Mouse (Mus musculus) kidney, postnatal 14 days (tissue): ENCODE measurements around the gene Anxa11.
"Not testable (repeated sequence)": the region's sequence is repeated elsewhere in the genome, so short reads cannot be mapped to it uniquely, and the experiment has no call there.

ENCODE experiments used
- DNase-seq: peaks from one replicate; pipeline ENCODE4 v3.0.0; 2022; ENCODE audit warnings: mixed read lengths

Anxa11 gene

DNA sequence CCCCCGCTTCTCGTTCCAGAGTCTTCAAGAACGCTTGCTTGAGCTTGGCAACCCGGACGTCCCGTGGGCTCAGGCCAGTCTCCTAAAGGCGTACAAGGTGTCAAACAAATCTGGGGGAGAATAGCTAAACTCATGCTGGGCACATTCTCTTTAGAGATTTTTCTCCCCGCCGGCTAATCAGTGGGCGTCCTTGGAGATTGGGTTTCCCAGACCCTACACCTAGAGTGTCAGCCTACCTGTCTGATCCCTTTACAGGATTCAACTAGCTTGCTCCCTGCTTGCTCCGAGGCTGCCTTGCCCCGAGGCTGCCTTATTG, 690 bp downstream of the Anxa11 start:
- DNase-seq = no peak

GRCm38 (mm10) chr14:25844372-25844771, 2.4 kb downstream of the Anxa11 start:
- DNase-seq = no peak

DNA sequence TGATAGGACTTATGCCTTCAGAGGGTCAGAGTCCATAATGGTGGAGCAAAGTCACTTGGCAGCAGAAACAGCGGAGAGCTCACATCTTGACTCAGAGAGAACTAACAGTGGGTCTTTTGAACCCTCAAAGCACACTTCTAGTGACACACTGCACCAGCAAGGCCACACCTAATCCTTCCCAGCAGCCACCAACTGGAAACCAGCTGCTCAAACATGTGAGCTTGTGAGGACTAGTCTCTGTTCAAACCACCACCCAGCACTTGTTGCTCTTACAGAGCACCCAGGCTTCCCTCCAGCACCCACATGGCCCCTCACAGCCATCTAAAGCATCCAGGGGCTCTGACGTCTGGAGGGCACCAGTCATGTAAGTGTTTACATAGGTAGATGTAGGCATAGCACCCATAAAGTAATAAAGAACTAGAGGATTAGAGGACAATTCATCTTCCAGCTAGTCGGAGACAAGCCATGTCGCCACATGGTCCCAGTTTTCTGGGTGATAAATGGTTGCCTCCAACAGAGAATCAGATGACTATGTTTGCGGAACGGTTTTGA, 4.0 kb downstream of the Anxa11 start:
- no peak for DNase-seq

GRCm38 (mm10) chr14:25846516-25846915, 4.6 kb downstream of the Anxa11 start:
- no peak for DNase-seq

GRCm38 (mm10) chr14:25847660-25848059, 5.7 kb downstream of the Anxa11 start:
- DNase-seq = no peak

DNA sequence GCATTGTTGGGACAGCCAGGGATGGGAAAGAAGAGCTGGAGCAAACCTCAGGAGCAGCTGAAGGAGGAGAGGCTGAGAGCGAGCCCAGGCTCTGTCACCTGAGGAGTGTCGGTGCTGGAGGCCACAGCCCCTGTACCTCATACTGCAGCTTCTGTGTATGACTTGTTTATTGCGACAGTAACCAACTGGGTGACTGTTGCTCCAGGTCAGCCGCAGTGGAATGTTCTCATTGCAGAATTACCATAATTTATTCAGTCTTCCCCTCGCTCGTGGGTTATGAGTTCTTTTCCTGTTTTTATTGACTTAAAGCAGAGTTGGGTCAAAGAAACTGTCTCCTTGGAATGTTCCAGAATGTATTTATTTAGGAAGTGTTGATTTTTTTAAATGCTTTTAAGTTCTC, 6.3 kb downstream of the Anxa11 start:
- peak; percentile 77 for DNase-seq

GRCm38 (mm10) chr14:25848708-25849107, 6.8 kb downstream of the Anxa11 start:
- DNase-seq = not testable (repeated sequence)

GRCm38 (mm10) chr14:25850433-25850832, 8.5 kb downstream of the Anxa11 start:
- DNase-seq = no peak

GRCm38 (mm10) chr14:25851189-25851588, 9.2 kb downstream of the Anxa11 start:
- DNase-seq = no peak

DNA sequence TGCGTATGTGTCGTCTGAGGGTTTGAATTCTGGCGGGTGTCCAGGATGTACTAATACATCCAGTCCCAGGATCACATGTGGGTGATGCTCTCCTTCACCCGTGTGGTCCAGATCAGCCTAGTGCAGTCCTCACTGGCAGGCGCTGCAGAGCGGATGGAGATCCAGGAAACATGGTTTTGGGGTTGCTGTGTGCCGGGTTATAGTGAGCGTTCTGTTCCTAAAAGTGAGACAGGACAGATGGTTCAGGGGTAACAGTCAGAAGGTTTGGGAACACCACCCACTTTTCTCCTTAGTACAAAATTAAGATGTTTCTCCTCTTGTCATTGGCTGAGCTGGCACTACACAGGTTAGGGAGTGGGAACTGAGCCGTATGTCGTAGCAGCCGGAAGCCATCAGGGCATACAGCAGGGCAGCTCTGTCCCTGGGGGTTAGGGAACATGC, 10.2 kb downstream of the Anxa11 start:
- no peak for DNase-seq

GRCm38 (mm10) chr14:25853295-25853694, 11.3 kb downstream of the Anxa11 start:
- no peak for DNase-seq

- no peak for DNase-seq
Observed at GRCm38 (mm10) chr14:25853717-25854452, 11.9 kb downstream of the Anxa11 start.

- no peak for DNase-seq
Observed at GRCm38 (mm10) chr14:25855241-25855885, 13.4 kb downstream of the Anxa11 start.

DNA sequence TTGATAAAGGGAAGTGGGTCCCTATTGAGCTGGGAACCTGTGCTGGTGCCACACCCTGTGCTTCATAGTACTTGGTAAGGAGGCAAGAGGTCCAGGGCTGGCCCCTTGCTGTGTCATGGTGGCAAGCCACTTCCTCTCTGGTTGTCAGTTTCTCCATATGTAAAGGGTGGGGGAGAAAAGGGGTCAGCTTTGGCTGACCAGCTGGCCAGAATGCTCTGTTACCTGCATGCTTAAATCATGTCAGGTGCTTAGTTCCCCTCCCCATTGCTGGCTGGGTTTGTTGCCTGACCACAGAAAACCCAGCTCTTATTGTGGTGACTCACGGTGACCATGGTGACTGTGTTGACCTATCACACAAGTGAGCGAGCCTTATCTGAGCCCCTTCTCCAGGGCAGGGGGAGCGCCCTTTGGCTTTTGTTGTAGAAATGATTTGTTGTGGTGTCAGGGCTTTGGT, 15.2 kb downstream of the Anxa11 start:
- DNase-seq = no peak

DNA sequence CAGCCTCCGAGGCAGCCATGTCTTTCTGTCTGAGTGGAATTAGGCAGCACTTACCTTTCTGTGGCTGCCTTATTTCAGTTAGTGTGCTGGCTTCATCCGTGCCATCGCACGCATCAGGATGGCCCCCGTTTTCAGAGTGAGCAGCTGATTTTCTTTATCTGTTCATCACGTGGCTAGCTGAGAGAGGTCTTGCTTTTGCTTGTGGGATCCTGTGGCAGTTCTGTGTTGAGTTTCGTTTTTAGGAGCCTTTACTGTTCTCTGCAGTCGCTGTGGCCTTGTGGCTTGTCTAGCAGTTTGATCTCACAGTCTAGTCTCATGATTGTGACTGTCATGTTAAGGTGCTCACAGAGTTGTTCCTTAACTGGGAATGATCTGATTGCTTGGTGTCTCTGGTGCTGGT, 16.0 kb downstream of the Anxa11 start:
- no peak for DNase-seq

DNA sequence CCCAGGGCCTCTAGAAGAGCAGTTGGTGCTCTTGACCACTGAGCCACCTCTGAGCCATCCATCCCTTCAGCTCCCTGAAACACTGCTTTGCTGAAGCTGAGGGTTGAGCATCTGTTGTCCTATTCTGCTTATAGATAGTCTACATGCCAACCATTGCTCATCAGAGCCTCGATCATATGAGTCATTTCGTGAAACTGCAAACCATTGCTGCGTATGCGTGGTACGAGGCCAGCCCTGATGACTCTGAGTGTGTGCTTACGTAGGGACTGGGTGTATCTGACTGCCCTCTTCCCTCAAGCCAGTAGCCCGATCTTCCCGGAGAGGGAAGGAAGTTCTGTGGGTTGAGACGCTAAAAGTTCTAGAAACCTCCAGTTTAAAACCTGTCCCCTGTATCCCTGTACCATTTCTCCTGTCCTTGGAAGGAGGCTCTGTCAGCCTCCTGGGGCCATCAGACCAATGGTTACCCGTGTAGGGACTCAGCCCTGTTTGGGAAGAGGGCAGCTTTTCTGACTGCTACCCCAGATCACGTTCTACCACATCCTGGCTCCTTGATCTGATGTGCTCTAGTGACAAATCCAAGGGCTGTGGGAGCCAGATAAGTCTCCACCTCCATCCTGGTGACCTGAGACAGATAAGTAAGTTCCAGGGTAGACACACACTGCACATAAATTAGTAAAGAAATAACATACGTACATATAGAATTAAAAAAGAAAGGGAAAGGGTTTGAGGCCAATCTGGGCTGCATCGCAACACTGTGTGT, 20.0 kb downstream of the Anxa11 start:
- DNase-seq = no peak

GRCm38 (mm10) chr14:25863721-25864120, 21.8 kb downstream of the Anxa11 start:
- DNase-seq = no peak

- no peak for DNase-seq
Observed at GRCm38 (mm10) chr14:25865251-25865650, 23.3 kb downstream of the Anxa11 start.

DNA sequence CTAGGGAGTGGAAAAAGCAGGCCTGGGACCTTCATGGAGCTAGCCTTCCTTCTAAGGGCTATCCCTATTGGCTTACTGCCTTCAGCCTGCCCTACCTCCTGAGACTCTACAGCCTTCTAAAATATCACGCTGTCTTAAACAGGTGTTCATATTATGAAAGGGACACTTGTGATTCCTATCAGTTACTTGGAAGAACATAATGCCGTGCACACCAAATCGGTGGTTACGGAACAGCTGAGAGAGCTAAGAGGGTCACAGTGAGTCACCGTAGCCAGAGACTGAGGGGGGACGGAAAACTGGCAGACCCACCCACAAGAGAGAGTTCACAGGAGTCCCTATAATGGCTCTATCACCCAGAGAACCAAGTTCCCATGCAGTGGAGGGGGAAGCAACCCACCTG, 24.4 kb downstream of the Anxa11 start:
- DNase-seq = no peak

DNA sequence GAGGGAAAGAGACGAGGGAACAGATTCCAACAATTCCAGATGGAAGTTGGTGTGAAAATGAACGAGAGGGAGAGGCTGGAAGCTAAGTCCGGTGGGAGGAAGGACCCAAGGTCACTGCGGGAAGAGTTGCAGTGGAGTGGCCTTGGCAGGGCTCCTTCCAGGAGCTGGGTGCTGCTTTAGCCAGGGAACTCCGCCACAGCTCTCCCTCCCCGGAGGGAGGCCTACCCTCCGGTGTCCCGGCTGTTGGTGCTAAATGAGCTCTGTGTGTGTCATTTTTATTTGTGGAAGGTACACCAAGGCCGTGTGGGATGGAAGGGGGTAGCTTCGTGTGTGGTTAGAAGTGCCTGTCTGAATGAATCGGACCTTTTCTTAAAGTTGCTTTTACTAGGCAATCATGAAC, 24.9 kb downstream of the Anxa11 start:
- no peak for DNase-seq

DNA sequence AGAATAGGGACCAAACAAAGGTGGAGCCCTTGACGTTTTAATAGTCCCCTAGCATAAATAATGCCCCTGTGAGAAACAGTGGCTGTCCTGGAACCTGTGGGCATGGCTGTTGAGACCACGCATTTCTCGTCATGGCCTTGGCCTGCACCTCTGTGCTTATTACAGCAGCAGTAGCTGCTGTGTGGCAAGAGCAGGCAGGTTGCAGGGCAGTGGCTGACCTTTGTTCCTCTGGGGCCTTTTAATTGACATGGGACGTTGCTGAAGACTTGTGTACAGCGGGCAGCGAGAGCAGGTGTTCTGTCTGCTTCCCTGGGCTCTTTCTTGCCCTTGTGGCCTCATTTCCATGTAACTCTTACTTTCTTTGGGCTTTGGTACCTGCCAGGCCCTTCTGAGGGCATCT, 25.9 kb downstream of the Anxa11 start:
- peak; percentile 40 for DNase-seq

DNA sequence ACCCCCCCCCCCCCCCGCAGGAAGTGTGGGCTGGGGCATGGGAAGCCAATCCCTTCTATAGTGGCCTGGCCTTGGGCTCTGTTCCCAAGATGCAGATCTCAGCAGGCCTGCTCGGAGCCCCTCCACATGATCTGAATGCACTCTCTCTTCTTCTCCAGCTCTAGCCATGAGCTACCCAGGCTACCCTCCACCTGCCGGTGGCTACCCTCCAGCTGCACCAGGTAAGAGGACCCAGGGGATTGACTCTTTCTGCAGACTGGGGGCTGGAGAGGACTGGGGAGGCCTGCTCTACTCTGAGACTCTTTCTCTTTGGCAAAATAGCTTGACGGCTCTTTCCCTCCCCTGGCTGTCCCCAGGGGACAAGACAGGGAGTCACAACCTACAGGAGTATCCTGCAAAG, 26.8 kb downstream of the Anxa11 start:
- no peak for DNase-seq

DNA sequence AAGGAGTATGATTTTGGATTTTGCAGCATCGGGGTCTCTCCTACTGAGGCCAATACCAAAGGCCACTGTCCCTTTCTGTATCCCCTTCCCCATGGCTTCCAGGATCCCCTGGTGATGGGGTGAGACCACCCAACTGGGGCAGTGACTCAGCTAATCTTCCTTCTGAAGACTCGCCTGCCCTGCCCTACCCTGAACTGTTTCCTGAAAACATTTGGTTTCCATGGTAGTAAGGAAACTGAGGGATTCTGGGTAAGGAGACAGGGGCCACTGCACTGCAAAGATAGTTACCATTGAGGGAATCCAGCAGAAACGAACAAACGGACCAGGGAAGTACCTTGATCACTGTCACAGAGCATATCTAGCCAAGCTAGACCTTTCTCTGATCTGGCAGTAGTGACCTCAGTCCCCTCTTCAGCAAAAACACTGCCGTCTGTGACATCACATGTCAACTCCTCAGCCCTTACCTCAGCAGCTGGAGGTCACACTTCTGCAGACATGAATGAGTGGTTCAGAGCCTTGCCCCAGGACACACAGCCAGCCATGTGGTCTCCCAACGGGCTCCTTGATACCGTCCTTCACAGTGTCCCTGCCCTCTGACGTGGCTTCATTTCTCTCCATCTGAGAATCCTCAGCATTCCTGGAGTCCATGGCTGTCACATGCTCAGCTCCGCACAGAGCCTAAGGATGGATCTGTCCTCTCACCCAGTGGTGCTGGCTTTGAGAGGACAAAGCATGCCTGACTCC, 27.4 kb downstream of the Anxa11 start:
- no peak for DNase-seq
